Mouse (Mus musculus): Measurements from ENCODE around the gene Gm11011. TPM values are rescaled to one million over a fixed set of nuclear protein-coding genes. Genes with fewer than 3 reads are reported as not detected.
A peak's percentile ranks its signal among the peaks of the same experiment; 100 is the strongest.

The Gm11011 gene
- polyA plus RNA-seq, 1 experiment from 2014 or later = not detected

GRCm38 (mm10) chr2:169630070-169630469 is 42.5 kb upstream of the Gm11011 start:
- no peak for TF ChIP-seq CTCF (IDR thresholded peaks at IDR 0.05; ENCODE audit: low read depth)
- Histone ChIP-seq H3K27me3 (ENCODE audit: insufficient read depth, low read length) (no peaks in the 10 kb centered on the region), H3K4me1 (ENCODE audit: insufficient read depth) (no peaks in the 10 kb centered on the region), H3K9me3 (ENCODE audit: low read depth, low read length) (no peaks in the 10 kb centered on the region), H3K27ac (ENCODE audit: low read depth) (no peak overlapping the region), H3K9ac (no peak overlapping the region), H3K4me2 (no peak overlapping the region), H3K4me3 (ENCODE audit: low read depth, low read length) (no peak overlapping the region), H3K36me3 (ENCODE audit: insufficient read depth) (no peaks in the 10 kb centered on the region)
- no peak for DNase-seq
- 76% methylated on average over 3 of the region's 3 CpGs for WGBS
- no peak for ATAC-seq (ENCODE audit: insufficient read depth)

GRCm38 (mm10) chr2:169621201-169621710 is 33.7 kb upstream of the Gm11011 start:
- H3K27ac ChIP-seq (ENCODE audit: low read depth) = peak overlapping the region; percentile 50; the same call in 1 of the 2 replicates
- DNase-seq (peak; percentile 82), ATAC-seq (ENCODE audit: insufficient read depth) (peak; percentile 64; the same call in 1 of the 2 replicates)
- H3K36me3 ChIP-seq (ENCODE audit: insufficient read depth) = no peaks in the 10 kb centered on the region
- H3K9me3 ChIP-seq (ENCODE audit: low read depth, low read length) = no peaks in the 10 kb centered on the region
- peak overlapping the region; percentile 32 for H3K9ac ChIP-seq
- H3K4me1 ChIP-seq (ENCODE audit: insufficient read depth) = no peaks in the 10 kb centered on the region; the same call in 1 of the 2 replicates
- H3K4me2 ChIP-seq = peak overlapping the region; percentile 52
- H3K4me3 ChIP-seq (ENCODE audit: low read depth, low read length) = no peak overlapping the region; the same call in 1 of the 2 replicates
- H3K27me3 ChIP-seq (ENCODE audit: insufficient read depth, low read length) = no peaks in the 10 kb centered on the region
- TF ChIP-seq CTCF (IDR thresholded peaks at IDR 0.05; ENCODE audit: low read depth) = peak; percentile 59
- WGBS = 13% methylated on average over 15 of the region's 15 CpGs

DNA sequence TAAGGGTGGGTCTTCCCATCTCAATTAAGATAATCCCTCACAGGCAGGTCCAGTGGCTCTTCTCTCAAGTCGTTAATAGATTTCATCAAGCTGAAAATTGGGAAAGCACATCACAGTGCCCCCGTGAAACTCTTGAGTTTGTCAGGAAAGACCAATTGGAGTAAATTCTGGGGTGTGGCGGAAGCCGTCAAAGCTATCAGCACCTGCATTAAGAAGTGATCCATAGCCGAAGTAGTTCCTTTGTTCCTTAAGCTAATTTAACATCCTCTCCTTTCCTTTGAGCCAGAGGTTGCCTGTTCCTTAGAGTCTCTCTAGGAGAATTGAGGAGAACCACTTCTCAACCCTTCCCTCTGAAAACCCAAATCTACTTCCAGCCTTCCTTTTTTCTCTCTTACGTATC is 28.5 kb upstream of the Gm11011 start:
- no peaks in the 10 kb centered on the region for H3K27me3 ChIP-seq (ENCODE audit: insufficient read depth, low read length)
- WGBS = 81% methylated on average over 6 of the region's 6 CpGs
- no peak overlapping the region for H3K9ac ChIP-seq
- ATAC-seq (ENCODE audit: insufficient read depth) = no peak
- H3K4me3 ChIP-seq (ENCODE audit: low read depth, low read length) = no peak overlapping the region
- no peaks in the 10 kb centered on the region; the same call in none of the 2 replicates for H3K4me1 ChIP-seq (ENCODE audit: insufficient read depth)
- no peaks in the 10 kb centered on the region for H3K9me3 ChIP-seq (ENCODE audit: low read depth, low read length)
- H3K4me2 ChIP-seq = no peak overlapping the region
- no peaks in the 10 kb centered on the region for H3K36me3 ChIP-seq (ENCODE audit: insufficient read depth)
- no peak overlapping the region for H3K27ac ChIP-seq (ENCODE audit: low read depth)
- TF ChIP-seq CTCF (IDR thresholded peaks at IDR 0.05; ENCODE audit: low read depth) = no peak
- DNase-seq = no peak

GRCm38 (mm10) chr2:169614683-169615082 is 27.1 kb upstream of the Gm11011 start:
- H3K27me3 ChIP-seq (ENCODE audit: insufficient read depth, low read length) = no peaks in the 10 kb centered on the region
- TF ChIP-seq CTCF (IDR thresholded peaks at IDR 0.05; ENCODE audit: low read depth) = no peak
- H3K4me3 ChIP-seq (ENCODE audit: low read depth, low read length) = no peak overlapping the region
- H3K9ac ChIP-seq = no peak overlapping the region
- no peaks in the 10 kb centered on the region for H3K9me3 ChIP-seq (ENCODE audit: low read depth, low read length)
- H3K4me2 ChIP-seq = no peak overlapping the region
- peaks cover 6% of the 10 kb centered on the region for H3K4me1 ChIP-seq (ENCODE audit: insufficient read depth)
- no peaks in the 10 kb centered on the region for H3K36me3 ChIP-seq (ENCODE audit: insufficient read depth)
- WGBS = 47% methylated on average over 4 of the region's 4 CpGs
- DNase-seq (no peak), ATAC-seq (ENCODE audit: insufficient read depth) (no peak)
- H3K27ac ChIP-seq (ENCODE audit: low read depth) = no peak overlapping the region

DNA sequence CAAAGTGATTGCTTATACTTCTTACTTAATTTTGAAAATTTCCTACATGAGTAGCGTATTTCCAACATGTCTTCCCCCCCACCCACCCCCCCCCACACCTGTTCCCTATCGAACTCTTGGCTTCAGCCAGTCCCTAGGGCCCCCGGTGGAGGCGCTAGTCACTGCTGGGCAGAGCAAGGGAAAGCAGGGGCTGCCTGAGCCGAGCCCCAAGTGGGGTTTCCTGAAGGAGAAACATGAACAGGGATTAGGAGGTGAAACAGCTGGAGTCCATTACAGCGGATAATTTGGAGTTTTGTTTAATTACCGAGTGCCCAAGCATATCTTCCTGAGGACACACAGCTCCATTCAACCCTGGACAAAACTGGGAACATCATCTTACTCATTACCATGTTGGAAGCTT is 24.0 kb upstream of the Gm11011 start:
- H3K4me2 ChIP-seq = no peak overlapping the region
- no peaks in the 10 kb centered on the region for H3K36me3 ChIP-seq (ENCODE audit: insufficient read depth)
- ATAC-seq (ENCODE audit: insufficient read depth) (no peak), DNase-seq (peak; percentile 43)
- H3K4me1 ChIP-seq (ENCODE audit: insufficient read depth) = peaks cover 16% of the 10 kb centered on the region
- no peak for TF ChIP-seq CTCF (IDR thresholded peaks at IDR 0.05; ENCODE audit: low read depth)
- H3K27me3 ChIP-seq (ENCODE audit: insufficient read depth, low read length) = no peaks in the 10 kb centered on the region
- no peak overlapping the region for H3K4me3 ChIP-seq (ENCODE audit: low read depth, low read length)
- no peaks in the 10 kb centered on the region for H3K9me3 ChIP-seq (ENCODE audit: low read depth, low read length)
- 34% methylated on average over 7 of the region's 7 CpGs for WGBS
- no peak overlapping the region for H3K9ac ChIP-seq
- no peak overlapping the region for H3K27ac ChIP-seq (ENCODE audit: low read depth)

GRCm38 (mm10) chr2:169610882-169611281 is 23.3 kb upstream of the Gm11011 start:
- H3K9me3 ChIP-seq (ENCODE audit: low read depth, low read length) = no peaks in the 10 kb centered on the region
- peaks cover 17% of the 10 kb centered on the region for H3K4me1 ChIP-seq (ENCODE audit: insufficient read depth)
- ATAC-seq (ENCODE audit: insufficient read depth) (no peak), DNase-seq (no peak)
- H3K27me3 ChIP-seq (ENCODE audit: insufficient read depth, low read length) = no peaks in the 10 kb centered on the region
- no peak overlapping the region for H3K27ac ChIP-seq (ENCODE audit: low read depth)
- H3K4me2 ChIP-seq = no peak overlapping the region
- no peak for TF ChIP-seq CTCF (IDR thresholded peaks at IDR 0.05; ENCODE audit: low read depth)
- 80% methylated on average over 8 of the region's 8 CpGs for WGBS
- no peaks in the 10 kb centered on the region for H3K36me3 ChIP-seq (ENCODE audit: insufficient read depth)
- H3K4me3 ChIP-seq (ENCODE audit: low read depth, low read length) = no peak overlapping the region
- H3K9ac ChIP-seq = no peak overlapping the region

GRCm38 (mm10) chr2:169609956-169610355 is 22.4 kb upstream of the Gm11011 start:
- no peak for TF ChIP-seq CTCF (IDR thresholded peaks at IDR 0.05; ENCODE audit: low read depth)
- Histone ChIP-seq H3K27ac (ENCODE audit: low read depth) (no peak overlapping the region), H3K9me3 (ENCODE audit: low read depth, low read length) (no peaks in the 10 kb centered on the region), H3K4me3 (ENCODE audit: low read depth, low read length) (no peak overlapping the region), H3K36me3 (ENCODE audit: insufficient read depth) (no peaks in the 10 kb centered on the region), H3K9ac (no peak overlapping the region), H3K4me2 (peak overlapping the region; percentile 40), H3K27me3 (ENCODE audit: insufficient read depth, low read length) (no peaks in the 10 kb centered on the region), H3K4me1 (ENCODE audit: insufficient read depth) (peaks cover 17% of the 10 kb centered on the region)
- peak; percentile 61 for DNase-seq
- 16% methylated on average over 13 of the region's 13 CpGs for WGBS
- ATAC-seq (ENCODE audit: insufficient read depth) = no peak
